Mouse (Mus musculus) adrenal gland, postnatal 25 days (tissue): ENCODE measurements at regions not wholly inside any gene's neighbourhood (a gene's known extent, or its start where the extent isn't known, plus 50 kb on each side); places are given as distances from the start of the nearest gene placed in this dataset.
A peak's percentile ranks its signal among the peaks of the same experiment; 100 is the strongest.

Experiments used
- DNase-seq: peaks from one replicate; pipeline ENCODE4 v3.0.0; 2021; ENCODE audit warnings: mixed read lengths

GRCm38 (mm10) chrX:57711914-57712313 lies 208.4 kb upstream of the Gpr101 start:
- no peak for DNase-seq

- DNase-seq = no peak
Measured at GRCm38 (mm10) chrX:57709115-57709877, 205.7 kb upstream of the Gpr101 start.

GRCm38 (mm10) chrX:57708501-57708900 lies 204.9 kb upstream of the Gpr101 start:
- DNase-seq = no peak

GRCm38 (mm10) chrX:57707932-57708331 lies 204.4 kb upstream of the Gpr101 start:
- no peak for DNase-seq

GRCm38 (mm10) chrX:57706683-57707308 lies 203.2 kb upstream of the Gpr101 start:
- no peak for DNase-seq

- DNase-seq = peak; percentile 37
Measured at GRCm38 (mm10) chrX:57692506-57692905, 188.9 kb upstream of the Gpr101 start.

GRCm38 (mm10) chrX:57676764-57677163 lies 173.2 kb upstream of the Gpr101 start:
- DNase-seq = no peak

- DNase-seq = peak; percentile 29
Measured at GRCm38 (mm10) chrX:57674955-57675354, 171.4 kb upstream of the Gpr101 start.

GRCm38 (mm10) chrX:57659571-57659970 lies 156.0 kb upstream of the Gpr101 start:
- DNase-seq = no peak

GRCm38 (mm10) chrX:57656035-57656434 lies 152.5 kb upstream of the Gpr101 start:
- DNase-seq = no peak

- DNase-seq = no peak
Measured at GRCm38 (mm10) chrX:57655483-57655882, 151.9 kb upstream of the Gpr101 start.
